Comparison of ENCODE assay signal across 8 mouse cellular contexts in the genomic region with DNA sequence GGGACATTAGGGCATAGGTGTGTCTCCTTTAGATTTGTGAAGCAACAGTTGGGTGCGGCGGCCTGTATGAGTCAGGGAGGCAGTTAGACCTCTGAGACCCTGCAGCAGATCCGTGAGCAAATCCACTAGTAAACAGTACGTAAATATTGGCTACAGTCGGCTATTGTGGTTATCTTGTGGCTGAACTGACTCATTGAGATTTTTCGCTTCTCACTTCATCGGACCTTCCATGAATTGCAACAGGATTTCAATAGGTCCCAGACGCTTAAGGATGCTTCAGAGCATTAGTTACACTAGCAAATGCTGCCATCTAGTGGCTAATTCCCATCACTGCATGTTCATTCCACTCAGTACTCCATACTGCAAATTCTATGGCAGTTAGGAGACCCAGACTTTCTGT.
DNase-seq lines count a peak whose midpoint lies in the region; ATAC-seq and TF ChIP-seq lines count a peak whose summit lies in the region.

No protein-coding gene starts in this region.

- WGBS in embryonic facial prominence, embryonic 10.5 days: 44% methylated on average over 8 of the region's 8 CpGs
- 40% methylated on average over 8 of the region's 8 CpGs for WGBS in kidney, embryonic 15.5 days
- WGBS in limb, embryonic 13.5 days: 32% methylated on average over 8 of the region's 8 CpGs

- H3K27me3 ChIP-seq in C2C12 (ENCODE audit: control insufficient read depth, insufficient read depth, insufficient read length): no peaks in the 10 kb centered on the region
- no peaks in the 10 kb centered on the region for H3K27me3 ChIP-seq in embryonic facial prominence, embryonic 10.5 days (replicated peaks; ENCODE audit: low read depth, poor library complexity, severe bottlenecking)
- H3K27me3 ChIP-seq in kidney, embryonic 15.5 days: no peaks in the 10 kb centered on the region
- H3K27me3 ChIP-seq in limb, embryonic 13.5 days: peaks cover 12% of the 10 kb centered on the region

- H3K36me3 ChIP-seq in C2C12 (ENCODE audit: control insufficient read depth, insufficient read depth): no peaks in the 10 kb centered on the region
- no peaks in the 10 kb centered on the region for H3K36me3 ChIP-seq in embryonic facial prominence, embryonic 10.5 days (replicated peaks)
- H3K36me3 ChIP-seq in kidney, embryonic 15.5 days: no peaks in the 10 kb centered on the region
- no peaks in the 10 kb centered on the region for H3K36me3 ChIP-seq in limb, embryonic 13.5 days

- ATAC-seq in kidney, embryonic 15.5 days (replicated peaks; ENCODE audit: low FRiP score): peak; percentile 92
- peak; percentile 90 for ATAC-seq in limb, embryonic 13.5 days (ENCODE audit: low FRiP score, low read depth)

- no peak overlapping the region for H3K4me3 ChIP-seq in C2C12 (ENCODE audit: insufficient read depth, poor library complexity, severe bottlenecking)
- no peak overlapping the region for H3K4me3 ChIP-seq in embryonic facial prominence, embryonic 10.5 days
- H3K4me3 ChIP-seq in kidney, embryonic 15.5 days (replicated peaks): no peak overlapping the region
- no peak overlapping the region for H3K4me3 ChIP-seq in limb, embryonic 13.5 days

- peak; percentile 42 for TF ChIP-seq CTCF in C2C12 (IDR thresholded peaks at IDR 0.05; ENCODE audit: control insufficient read depth, insufficient read depth, insufficient read length)

- no peaks in the 10 kb centered on the region for H3K9me3 ChIP-seq in embryonic facial prominence, embryonic 10.5 days
- H3K9me3 ChIP-seq in kidney, embryonic 15.5 days (replicated peaks): no peaks in the 10 kb centered on the region
- H3K9me3 ChIP-seq in limb, embryonic 13.5 days: no peaks in the 10 kb centered on the region

- no peak overlapping the region for H3K27ac ChIP-seq in embryonic facial prominence, embryonic 10.5 days (replicated peaks)
- no peak overlapping the region for H3K27ac ChIP-seq in kidney, embryonic 15.5 days
- H3K27ac ChIP-seq in limb, embryonic 13.5 days: no peak overlapping the region

- peak; percentile 14 for DNase-seq in adrenal gland, adult 8-10 months
- peak; percentile 62 for DNase-seq in embryonic facial prominence, embryonic 10.5 days (ENCODE audit: low spot score)
- DNase-seq in heart, adult 8-10 months (ENCODE audit: low spot score): peak; percentile 52
- peak; percentile 55 for DNase-seq in naive thymus-derived CD4-positive, alpha-beta T cell, adult 2 months (ENCODE audit: low read depth)
- peak; percentile 73 for DNase-seq in testis, postnatal 10 days (ENCODE audit: low spot score)

- H3ac ChIP-seq in C2C12 (ENCODE audit: control insufficient read depth, insufficient read length, low read depth): no peak overlapping the region

- no peaks in the 10 kb centered on the region for H3K79me2 ChIP-seq in C2C12 (ENCODE audit: control insufficient read depth, insufficient read depth)

- no peaks in the 10 kb centered on the region for H3K4me1 ChIP-seq in embryonic facial prominence, embryonic 10.5 days
- no peaks in the 10 kb centered on the region for H3K4me1 ChIP-seq in kidney, embryonic 15.5 days
- H3K4me1 ChIP-seq in limb, embryonic 13.5 days: peaks cover 7% of the 10 kb centered on the region

- H3K79me3 ChIP-seq in C2C12 (ENCODE audit: low read depth): no peaks in the 10 kb centered on the region

- no peak overlapping the region for H3K9ac ChIP-seq in kidney, embryonic 15.5 days
- no peak overlapping the region for H3K9ac ChIP-seq in limb, embryonic 13.5 days

- H3K4me2 ChIP-seq in kidney, embryonic 15.5 days: no peak overlapping the region
- no peak overlapping the region for H3K4me2 ChIP-seq in limb, embryonic 13.5 days (replicated peaks)

TF ChIP-seq in C2C12, 6 proteins besides CTCF, POLR2A, EP300 and RAD21:
- TF ChIP-seq MAX (IDR thresholded peaks at IDR 0.05): no peak
- TF ChIP-seq USF1 (IDR thresholded peaks at IDR 0.05; ENCODE audit: low read depth): no peak
- peak; percentile 15 for TF ChIP-seq MYOD1 (IDR thresholded peaks at IDR 0.05; ENCODE audit: control insufficient read depth, insufficient read length, low read depth)
- TF ChIP-seq MYOG (IDR thresholded peaks at IDR 0.05; ENCODE audit: control insufficient read depth, extremely low read depth, insufficient read length): no peak
- peak; percentile 67 for TF ChIP-seq FOSL1 (IDR thresholded peaks at IDR 0.05; ENCODE audit: insufficient read depth, low read length, poor library complexity, severe bottlenecking)
- peak; percentile 75 for TF ChIP-seq CEBPB (IDR thresholded peaks at IDR 0.05; ENCODE audit: low read depth)

Comparison
In these comparisons a context has a peak if more than half of its experiments do, and no peak if none do; other contexts are left out.
1. DNase-seq: peak in every context shown above with its lines; median percentile 73 in testis, postnatal 10 days; 62 in embryonic facial prominence, embryonic 10.5 days; 55 in naive thymus-derived CD4-positive, alpha-beta T cell, adult 2 months; 52 in heart, adult 8-10 months; 14 in adrenal gland, adult 8-10 months.